Mouse (Mus musculus): ENCODE data around the gene Abcf3. TPM values are rescaled to one million over a fixed set of nuclear protein-coding genes. Genes with fewer than 3 reads are reported as not detected.
A peak's percentile ranks its signal among the peaks of the same experiment; 100 is the strongest.

The Abcf3 gene
- total RNA-seq, 2 experiments from 2014 or later, result 69.1 to 72.7 TPM

- DNase-seq, result no peak
- intact Hi-C loops (cut with DNase I), result no loop called here
Measured at GRCm38 (mm10) chr16:20600511-20600910, 52.1 kb downstream of the Abcf3 start.

DNA sequence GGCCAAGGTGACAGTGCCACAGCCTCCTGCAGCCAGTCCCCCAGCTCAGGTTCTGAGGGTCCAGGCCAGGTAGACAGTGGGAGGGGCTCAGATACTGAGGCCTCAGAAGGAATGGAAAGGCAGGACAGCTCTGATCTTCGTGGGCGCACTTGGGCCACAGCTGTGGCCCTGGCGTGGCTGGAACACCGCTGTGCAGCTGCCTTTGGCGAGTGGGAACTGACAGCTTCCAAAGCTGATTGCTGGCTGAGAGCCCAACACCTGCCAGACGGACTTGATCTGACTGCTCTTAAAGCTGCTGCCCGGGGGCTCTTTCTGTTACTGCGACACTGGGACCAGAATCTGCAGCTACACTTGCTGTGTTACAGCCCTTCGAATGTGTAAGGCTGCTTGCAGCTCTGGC, 56.3 kb downstream of the Abcf3 start:
- intact Hi-C loops (cut with DNase I), result no loop called here
- no peak for DNase-seq

DNA sequence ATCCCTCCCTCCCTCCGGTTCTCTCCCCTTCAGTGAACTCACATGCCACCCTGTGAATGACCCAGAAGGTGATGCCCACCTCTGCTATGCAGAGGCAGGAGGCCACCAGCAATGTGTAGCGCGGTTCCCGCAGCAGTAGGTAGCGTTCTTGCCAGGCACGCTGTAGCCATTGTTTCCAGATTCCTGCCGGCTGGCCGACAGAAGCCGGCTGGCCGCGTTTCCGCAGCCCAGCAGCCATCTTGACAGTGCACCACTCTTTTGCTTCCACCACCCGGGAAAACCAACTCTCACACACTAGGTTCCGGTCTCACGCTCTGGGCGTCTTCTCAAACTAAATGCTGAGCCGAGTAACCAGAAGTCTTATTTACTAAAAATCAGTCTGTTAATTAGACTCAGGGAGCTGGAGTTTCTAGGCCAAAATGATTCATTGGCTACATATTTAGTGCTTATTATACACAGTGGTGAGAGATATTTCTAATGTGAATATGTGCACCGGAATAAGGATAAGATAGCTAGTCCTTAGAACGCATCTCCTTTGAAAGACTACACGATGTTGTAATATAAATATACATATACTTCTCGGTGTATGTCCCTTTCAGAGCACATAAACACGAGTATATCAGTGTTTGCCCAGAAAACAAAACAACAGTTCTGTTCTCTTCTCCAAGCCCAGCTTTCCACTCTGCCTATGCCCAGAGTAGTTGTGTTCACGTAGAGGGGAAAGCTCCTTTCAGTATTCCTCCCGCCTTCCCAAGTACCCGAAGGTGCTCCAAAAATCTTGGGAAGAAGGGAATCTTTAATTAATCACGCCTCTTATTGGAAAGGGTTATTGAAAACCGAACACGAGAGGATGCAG, 62.4 kb downstream of the Abcf3 start:
- peak; percentile 78 to 83 for DNase-seq
- intact Hi-C loops (cut with DNase I), result loop anchor here (2.0 to 5.0 kb wide), 3 partner anchors 40 to 93 kb away; partner anchors contain the start of genes Abcf3, Dvl3 and Psmd2

Small RNAs within 50 kb of the gene (microRNA-seq; reads per million reads assigned to microRNA genes)
- gene Mir1224, result 3.2 to 279 reads per million in 2 experiments

Other genes starting within 250 kb of the Abcf3 start
- gene Parl, start 246.2 kb upstream of the Abcf3 start, total RNA-seq (2021), result 100 to 1,000 TPM in 1 of 2 experiments, 10 to 100 TPM in 1; 89.4 to 103 TPM
- gene Cyp2ab1, start 223.2 kb upstream of the Abcf3 start, total RNA-seq (2021), result 1 to 10 TPM in 1 of 2 experiments, under 1 TPM in 1; 0.63 to 1.1 TPM
- 10 to 100 TPM; 42.0 to 43.3 TPM for gene Abcc5, start 122.2 kb upstream of the Abcf3 start, total RNA-seq (2021)
- 10 to 100 TPM; 49.7 to 50.4 TPM for gene Eif2b5, start 49.8 kb upstream of the Abcf3 start, total RNA-seq (2021)
- 10 to 100 TPM; 51.1 to 51.7 TPM for gene Dvl3, start 31.6 kb upstream of the Abcf3 start, total RNA-seq (2021)
- 100 to 1,000 TPM; 218 to 220 TPM for gene Ap2m1, start 13.1 kb upstream of the Abcf3 start, total RNA-seq (2021)
- gene Vwa5b2, start 40.9 kb downstream of the Abcf3 start, total RNA-seq (2021), result not detected
- gene Eef1akmt4, start 63.0 kb downstream of the Abcf3 start, total RNA-seq (2021), result 1 to 10 TPM; 4.9 to 5.6 TPM
- gene Gm49333, start 63.0 kb downstream of the Abcf3 start, total RNA-seq (2021), result under 1 TPM in 1 of 2 experiments, not detected in 1; 0.29 TPM
- 10 to 100 TPM; 10.4 to 10.5 TPM for gene Alg3, start 63.2 kb downstream of the Abcf3 start, total RNA-seq (2021)
- gene Camk2n2, start 72.7 kb downstream of the Abcf3 start, total RNA-seq (2021), result under 1 TPM; 0.73 to 0.79 TPM
- under 1 TPM; 0.34 to 0.86 TPM for gene Ece2, start 81.3 kb downstream of the Abcf3 start, total RNA-seq (2021)
- 100 to 1,000 TPM; 191 to 193 TPM for gene Psmd2, start 103.1 kb downstream of the Abcf3 start, total RNA-seq (2021)
- 100 to 1,000 TPM; 329 to 343 TPM for gene Eif4g1, start 119.7 kb downstream of the Abcf3 start, total RNA-seq (2021)
- 10 to 100 TPM; 26.6 to 29.8 TPM for gene Fam131a, start 144.7 kb downstream of the Abcf3 start, total RNA-seq (2021)
- 10 to 100 TPM; 10.2 TPM for gene Polr2h, start 169.1 kb downstream of the Abcf3 start, total RNA-seq (2021)
- 1 to 10 TPM; 2.2 to 2.4 TPM for gene Clcn2, start 169.2 kb downstream of the Abcf3 start, total RNA-seq (2021)
- gene Chrd, start 184.6 kb downstream of the Abcf3 start, total RNA-seq (2021), result 1 to 10 TPM; 2.4 to 2.5 TPM
- gene Thpo, start 185.9 kb downstream of the Abcf3 start, total RNA-seq (2021), result under 1 TPM; 0.15 to 0.36 TPM